Mouse (Mus musculus): ENCODE results near the gene Dazap1. TPM values are rescaled to one million over a fixed set of nuclear protein-coding genes. Genes with fewer than 3 reads are reported as not detected.
"Not testable (repeated sequence)": the region's sequence is repeated elsewhere in the genome, so short reads cannot be mapped to it uniquely, and the experiment has no call there.

The Dazap1 gene
- total RNA-seq, 2 experiments from 2014 or later, result 30.0 to 40.4 TPM

DNA sequence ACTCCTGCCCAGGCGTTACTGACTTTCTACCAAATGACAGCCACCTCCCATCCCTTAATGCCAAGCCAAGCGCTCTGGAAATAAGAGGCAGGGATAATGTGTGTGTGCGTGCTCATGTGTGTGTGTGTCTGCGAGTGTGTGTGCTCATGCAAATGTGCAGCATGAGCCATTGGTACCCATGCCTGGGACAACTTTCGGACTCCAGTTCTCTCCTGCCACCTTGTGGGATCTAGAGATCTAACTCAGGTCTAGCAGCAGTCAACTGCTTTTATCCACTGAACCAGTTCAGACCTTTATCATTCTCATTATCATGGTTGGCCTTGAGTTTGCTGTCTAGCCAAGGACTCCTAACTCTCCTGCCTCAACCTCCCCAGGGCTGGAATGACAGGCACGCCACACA is 13.4 kb upstream of the Dazap1 start:
- DNase-seq, result no peak
- intact Hi-C loops (cut with DNase I), result no loop called here

DNA sequence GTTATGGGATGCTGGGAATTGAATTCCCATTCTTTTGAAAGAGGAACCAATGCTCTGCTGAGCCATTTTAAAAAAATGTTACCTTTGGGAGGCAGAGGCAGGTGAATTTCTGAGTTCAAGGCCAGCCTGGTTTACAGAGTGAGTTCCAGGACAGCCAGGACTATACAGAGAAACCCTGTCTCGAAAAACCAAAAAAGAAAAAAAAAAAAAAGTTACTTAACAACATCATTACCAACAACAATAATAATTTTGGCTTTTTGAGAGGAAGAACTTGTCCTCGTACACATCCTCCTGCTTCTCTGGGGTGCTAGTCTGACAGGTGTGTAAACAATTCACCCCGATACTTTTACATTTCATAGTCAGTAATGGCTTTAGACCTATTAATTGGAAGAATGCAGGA is 12.8 kb upstream of the Dazap1 start:
- DNase-seq; intact Hi-C loops (cut with DNase I): not testable (repeated sequence)

GRCm38 (mm10) chr10:80248971-80249640 is 12.2 kb upstream of the Dazap1 start, which contains the start of gene Ndufs7:
Ndufs7 (plus strand) TSS chr10:80249121.
- intact Hi-C loops (cut with DNase I), result no loop called here
- DNase-seq, result peak; percentile 87 to 95

GRCm38 (mm10) chr10:80250059-80250458 is 11.2 kb upstream of the Dazap1 start:
- DNase-seq, result no peak
- intact Hi-C loops (cut with DNase I), result no loop called here

DNA sequence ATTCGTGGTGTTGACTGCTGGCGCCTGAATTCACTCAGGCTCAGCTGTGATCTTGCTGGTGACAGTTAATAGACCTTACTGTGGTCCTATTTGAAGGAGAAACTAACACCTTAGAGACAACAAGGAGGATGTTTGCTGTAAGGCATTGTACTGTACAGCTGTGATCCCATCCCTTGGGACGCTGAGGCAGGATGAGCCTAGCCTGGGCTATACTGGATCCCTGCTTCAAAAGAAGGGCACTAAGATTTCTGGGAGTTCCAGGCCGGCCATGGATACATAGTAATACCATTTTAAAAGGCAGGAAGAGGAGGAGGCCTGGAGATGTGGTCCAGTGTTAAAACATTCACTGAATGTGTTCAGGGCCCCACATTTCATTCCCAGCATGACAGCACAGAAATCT is 10.7 kb upstream of the Dazap1 start:
- intact Hi-C loops (cut with DNase I), result no loop called here
- DNase-seq, result no peak

DNA sequence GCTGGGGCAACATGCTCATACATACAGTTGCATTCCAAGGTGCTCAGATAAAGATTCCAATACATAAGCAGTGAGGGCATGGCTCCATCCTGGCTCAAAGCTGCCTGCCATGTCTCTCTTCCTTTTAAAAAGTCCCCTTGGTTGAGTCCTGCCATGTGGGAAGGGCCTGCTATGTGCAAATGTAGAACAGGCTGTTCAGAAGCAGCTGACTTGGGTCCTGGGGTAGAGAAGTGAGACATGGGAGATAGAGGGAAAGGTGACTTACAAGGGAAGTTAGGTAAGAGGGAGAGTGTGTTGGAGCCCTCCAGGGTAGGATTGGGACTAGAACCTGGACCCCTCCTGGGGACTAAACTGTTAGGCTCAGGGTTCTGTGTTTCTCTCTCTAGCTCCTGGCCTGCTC is 9.3 kb upstream of the Dazap1 start:
- intact Hi-C loops (cut with DNase I), result no loop called here
- no peak for DNase-seq

DNA sequence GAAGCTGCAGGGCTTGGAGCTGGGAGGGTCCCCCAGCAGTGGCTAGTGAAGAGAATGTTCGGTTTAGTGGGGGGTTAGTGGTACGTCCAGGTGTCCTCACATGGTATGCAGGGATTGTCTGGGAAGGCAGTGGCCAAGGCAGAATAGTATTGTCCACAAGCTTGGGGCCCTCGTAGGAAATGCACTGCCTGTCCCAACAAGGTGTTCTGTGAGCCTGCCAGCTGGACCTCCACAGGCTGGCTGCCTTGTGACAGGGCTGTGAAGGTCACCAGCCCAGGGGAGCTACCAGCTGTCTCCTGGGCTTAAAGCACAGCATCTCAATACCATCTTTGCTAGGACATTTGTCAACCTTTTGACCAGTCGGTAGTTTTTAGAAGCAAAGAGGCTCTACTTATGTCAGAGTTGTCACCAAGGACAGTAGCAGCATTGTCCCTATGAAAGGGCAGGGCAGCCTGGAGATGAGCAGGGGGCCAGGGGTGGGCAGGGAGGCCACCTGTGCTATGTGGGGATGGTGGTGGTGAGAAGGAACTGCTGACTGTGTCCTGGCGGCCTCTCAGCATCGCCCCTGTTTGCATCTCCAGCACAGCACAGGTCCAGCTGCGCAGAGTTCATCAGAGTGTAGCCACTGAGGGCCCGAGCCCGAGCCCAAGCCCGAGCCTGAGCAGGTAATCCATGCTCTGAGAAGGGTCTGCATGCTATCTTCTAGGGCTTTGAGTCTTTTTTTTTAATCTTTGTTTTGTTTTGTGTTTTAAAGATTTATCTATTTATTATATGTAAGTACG is 8.6 kb upstream of the Dazap1 start:
- intact Hi-C loops (cut with DNase I), result no loop called here
- DNase-seq, result no peak

- DNase-seq, result no peak
- intact Hi-C loops (cut with DNase I), result no loop called here
Observed at GRCm38 (mm10) chr10:80253551-80253950, 7.7 kb upstream of the Dazap1 start.

DNA sequence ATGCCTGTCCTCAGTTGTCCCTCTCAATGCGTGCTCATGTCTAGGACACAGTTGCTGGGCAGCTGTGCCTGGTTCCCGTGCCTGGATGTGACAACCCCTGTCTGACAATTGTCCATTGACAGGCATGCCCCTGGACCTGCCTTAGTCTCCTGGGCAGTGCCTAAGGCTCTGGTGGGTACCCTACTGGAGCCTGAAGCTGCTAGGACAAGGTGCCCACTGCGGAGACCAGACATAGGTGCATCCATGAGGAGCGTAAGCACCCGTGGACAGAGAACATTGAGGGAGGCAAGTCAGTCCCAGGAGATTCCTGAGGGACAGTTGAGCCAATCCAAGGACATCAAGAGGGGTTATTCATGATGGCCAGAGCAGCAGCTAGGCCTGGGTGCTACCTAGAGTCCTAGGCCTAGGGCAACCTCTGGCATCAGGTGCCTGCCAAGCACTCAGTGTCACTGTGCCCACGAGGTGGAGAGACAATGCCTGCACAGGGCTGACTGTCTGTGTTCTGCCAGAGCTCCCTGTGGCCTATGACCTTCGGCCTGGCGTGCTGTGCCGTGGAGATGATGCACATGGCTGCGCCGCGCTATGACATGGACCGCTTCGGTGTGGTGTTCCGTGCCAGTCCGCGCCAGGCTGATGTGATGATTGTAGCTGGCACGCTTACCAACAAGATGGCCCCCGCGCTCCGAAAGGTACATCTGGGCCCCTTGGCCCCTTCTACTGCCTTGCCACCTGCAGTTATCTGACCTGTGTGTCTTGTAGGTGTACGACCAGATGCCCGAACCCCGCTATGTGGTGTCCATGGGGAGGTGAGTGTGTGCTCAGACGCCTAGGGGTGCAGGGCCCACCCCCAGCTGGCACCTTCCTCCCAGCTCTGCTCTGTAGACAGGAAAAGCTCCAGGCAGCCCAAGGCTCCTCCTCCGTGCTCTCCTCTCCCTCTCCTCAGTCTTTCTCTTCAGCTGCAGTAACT is 6.7 kb upstream of the Dazap1 start:
- DNase-seq, result no peak
- intact Hi-C loops (cut with DNase I), result no loop called here

- DNase-seq, result no peak
- intact Hi-C loops (cut with DNase I), result no loop called here
Observed at GRCm38 (mm10) chr10:80255881-80256535, 5.3 kb upstream of the Dazap1 start.

GRCm38 (mm10) chr10:80257936-80258335 is 3.4 kb upstream of the Dazap1 start:
- DNase-seq, result no peak
- intact Hi-C loops (cut with DNase I), result no loop called here

GRCm38 (mm10) chr10:80258752-80259462 is 2.4 kb upstream of the Dazap1 start:
- intact Hi-C loops (cut with DNase I), result no loop called here
- DNase-seq, result no peak

GRCm38 (mm10) chr10:80259463-80259805 is 1.9 kb upstream of the Dazap1 start:
- intact Hi-C loops (cut with DNase I), result no loop called here
- no peak for DNase-seq

DNA sequence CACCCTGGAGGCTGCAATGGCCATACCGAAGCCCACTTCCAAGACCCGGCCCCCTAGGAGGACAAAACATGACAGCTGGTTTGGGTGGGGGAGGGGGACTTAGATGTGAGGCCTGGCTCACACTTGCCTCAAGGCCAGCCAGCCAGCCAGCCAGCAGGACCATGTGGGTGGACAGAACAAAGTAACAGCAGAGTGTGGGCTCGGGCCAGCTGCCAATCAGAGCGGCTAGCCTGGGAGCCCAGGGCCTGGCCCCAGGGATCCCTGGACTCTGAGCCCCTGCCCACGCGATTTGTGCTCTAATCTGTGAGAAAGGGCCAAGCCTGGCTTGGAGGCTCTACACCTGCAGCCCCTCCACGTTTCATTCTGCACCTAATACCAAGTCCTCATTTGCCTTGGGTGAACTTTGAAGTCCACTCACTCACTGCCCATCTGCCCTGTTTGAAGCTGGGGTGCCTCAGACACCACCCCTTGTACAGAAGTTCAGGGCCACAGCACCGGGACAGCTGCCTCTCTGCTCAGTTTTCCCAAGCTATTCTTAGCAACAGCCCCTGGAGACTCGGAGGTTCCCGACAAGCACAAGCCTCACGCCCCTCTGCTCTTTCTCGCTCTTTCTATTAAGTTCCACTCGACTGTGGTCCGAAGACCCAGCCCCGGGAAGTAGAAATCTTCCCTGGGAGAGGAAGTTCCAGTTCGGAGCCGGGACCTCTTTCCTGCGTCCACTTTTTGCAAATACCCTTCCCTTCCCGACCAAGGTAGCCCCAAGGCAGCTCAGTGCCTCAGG is 1.2 kb upstream of the Dazap1 start:
- peak; percentile 45 to 55 for DNase-seq
- intact Hi-C loops (cut with DNase I), result no loop called here

GRCm38 (mm10) chr10:80261585-80261968 is 291 bp downstream of the Dazap1 start:
- intact Hi-C loops (cut with DNase I), result no loop called here

DNA sequence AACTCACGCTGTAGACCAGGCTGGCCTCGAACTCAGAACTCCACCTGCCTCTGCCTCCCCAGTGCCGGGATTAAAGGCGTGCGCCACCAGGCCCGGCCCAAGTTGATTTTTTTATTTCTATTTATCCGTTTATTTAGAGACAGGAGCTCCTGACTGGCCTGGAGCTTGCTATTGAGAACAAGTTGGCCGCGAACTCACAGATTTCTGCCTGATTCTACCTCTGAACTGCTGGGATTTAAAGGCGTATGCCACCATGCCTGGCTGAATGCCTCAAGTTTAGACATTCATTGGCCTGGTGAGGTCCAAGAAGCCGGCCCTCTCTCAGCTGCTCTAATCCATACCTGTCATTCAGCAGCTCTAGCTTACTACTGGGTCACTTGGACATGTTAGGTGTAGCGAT is 883 bp downstream of the Dazap1 start:
- intact Hi-C loops (cut with DNase I), result no loop called here
- DNase-seq, result no peak

More at GRCm38 (mm10) chr10:80261585-80261968, 291 bp downstream of the Dazap1 start:
- peak; percentile 98 for DNase-seq

- intact Hi-C loops (cut with DNase I), result no loop called here
- DNase-seq, result no peak
Observed at GRCm38 (mm10) chr10:80262776-80263365, 1.6 kb downstream of the Dazap1 start.

GRCm38 (mm10) chr10:80264341-80265148 is 3.3 kb downstream of the Dazap1 start:
- peak; percentile 98 to 99 for DNase-seq

More at GRCm38 (mm10) chr10:80264341-80265148, 3.3 kb downstream of the Dazap1 start:
- intact Hi-C loops (cut with DNase I), result no loop called here
